Mouse (Mus musculus) brain, embryonic 14.5 days (tissue): ENCODE data around the gene Tbx18.

Experiments used
- CTCF ChIP-seq: fragments of 200-500 bp; IDR thresholded peaks from 2 replicates; pipeline ENCODE4 v1.5.1; 2012; ENCODE audit warnings: inconsistent platforms, mild to moderate bottlenecking, moderate library complexity, borderline replicate concordance; ENCODE audit not compliant: insufficient read depth, insufficient read length; ENCODE audit errors: extremely low read depth
- POLR2A ChIP-seq: fragments of 200-500 bp; IDR thresholded peaks from 2 replicates; pipeline ENCODE4 v1.6.1; 2012; ENCODE audit warnings: mild to moderate bottlenecking, inconsistent platforms, borderline replicate concordance; ENCODE audit not compliant: poor library complexity, insufficient read depth, insufficient read length, severe bottlenecking; ENCODE audit errors: extremely low read depth

DNA sequence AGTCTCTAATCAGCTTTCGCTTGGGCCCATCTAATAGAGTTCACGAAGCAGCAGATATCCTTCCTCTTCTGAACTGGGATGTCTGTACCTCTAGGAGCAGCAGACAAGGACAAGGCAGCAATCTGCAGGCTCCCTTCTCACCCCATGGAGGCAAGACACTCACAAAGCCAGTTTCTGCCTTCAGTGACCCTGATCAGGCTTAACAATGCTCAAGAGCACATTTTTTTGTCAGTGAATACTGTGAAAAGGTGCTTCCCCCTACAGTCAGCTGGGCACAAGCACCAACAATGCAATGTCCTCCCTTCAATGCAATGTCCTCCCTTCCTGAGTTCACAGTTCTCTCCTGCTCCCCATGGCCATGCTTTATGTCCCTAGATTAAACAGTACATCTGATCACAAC lies 9.3 kb downstream of the Tbx18 start:
- peak; percentile 19; the same call in 1 of the 2 replicates for TF ChIP-seq CTCF
- no peak for TF ChIP-seq POLR2A
